Mouse (Mus musculus): Measurements from ENCODE around the gene Bmp6. TPM values are rescaled to one million over a fixed set of nuclear protein-coding genes. Genes with fewer than 3 reads are reported as not detected.

Bmp6 gene
- polyA plus RNA-seq, 1 experiment = 0.73 TPM

DNA sequence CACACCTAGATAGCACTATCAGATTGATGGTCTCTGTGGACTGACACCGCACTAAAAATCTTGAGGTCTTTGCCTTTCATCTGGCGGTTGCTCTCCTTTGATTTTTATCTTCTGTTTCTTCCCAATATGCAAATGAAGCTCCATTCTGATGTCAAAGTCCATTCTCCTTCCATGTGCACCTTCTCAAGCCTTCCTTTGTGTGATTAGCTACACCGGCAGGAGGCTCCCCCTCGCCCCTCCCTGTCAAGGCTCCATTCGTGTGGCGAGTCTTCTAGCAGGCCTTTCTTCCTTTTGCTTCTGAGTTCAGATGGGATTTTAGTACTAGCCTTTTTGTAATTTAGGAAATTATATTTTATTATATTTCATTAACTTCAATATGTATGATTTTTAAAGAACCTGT lies 80.4 kb downstream of the Bmp6 start:
- Histone ChIP-seq H3K4me1 (ENCODE audit: control insufficient read depth, insufficient read depth, low read length) (no peaks in the 10 kb centered on the region), H3K36me3 (ENCODE audit: control insufficient read depth, insufficient read depth, low read length, poor library complexity, severe bottlenecking) (no peaks in the 10 kb centered on the region), H3K27ac (ENCODE audit: insufficient read depth, low read length) (no peak overlapping the region), H3K27me3 (ENCODE audit: control insufficient read depth, insufficient read depth, low read length, poor library complexity, severe bottlenecking) (no peaks in the 10 kb centered on the region; the same call in 1 of the 2 replicates), H3K4me3 (ENCODE audit: low read depth, low read length) (no peak overlapping the region), H3K9me3 (replicated peaks; ENCODE audit: control insufficient read depth, insufficient read depth, low read length, poor library complexity, severe bottlenecking) (no peaks in the 10 kb centered on the region), H3K9ac (ENCODE audit: low read depth, poor library complexity, severe bottlenecking) (no peak overlapping the region)
- TF ChIP-seq CTCF (IDR thresholded peaks at IDR 0.05; ENCODE audit: low read depth, low read length) (no peak), EP300 (IDR thresholded peaks at IDR 0.05; ENCODE audit: insufficient read depth, low read depth, low read length) (no peak), POLR2A (IDR thresholded peaks at IDR 0.05; ENCODE audit: insufficient read depth, low read length) (no peak)

DNA sequence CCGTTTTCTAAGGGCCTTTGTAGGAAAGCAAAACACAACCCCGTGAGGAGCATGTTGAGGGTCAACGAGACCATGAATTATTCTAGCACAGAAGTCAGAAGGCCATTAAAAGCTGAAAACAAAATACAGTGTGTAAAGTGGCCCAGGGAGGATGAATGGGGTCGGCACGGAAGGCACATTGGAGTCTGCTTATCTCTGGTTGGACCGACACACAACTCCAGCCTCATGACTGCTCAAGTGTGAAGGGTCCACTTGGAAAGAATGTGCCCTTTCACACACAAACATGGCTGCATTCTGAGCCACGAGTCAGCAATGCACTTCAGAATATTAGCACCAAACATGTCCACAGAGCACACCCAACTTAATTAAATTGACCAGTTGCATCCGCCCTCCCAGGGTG lies 84.8 kb downstream of the Bmp6 start:
- no peaks in the 10 kb centered on the region for H3K9me3 ChIP-seq (replicated peaks; ENCODE audit: control insufficient read depth, insufficient read depth, low read length, poor library complexity, severe bottlenecking)
- no peak for TF ChIP-seq POLR2A (IDR thresholded peaks at IDR 0.05; ENCODE audit: insufficient read depth, low read length)
- TF ChIP-seq CTCF (IDR thresholded peaks at IDR 0.05; ENCODE audit: low read depth, low read length) = no peak
- no peak for TF ChIP-seq EP300 (IDR thresholded peaks at IDR 0.05; ENCODE audit: insufficient read depth, low read depth, low read length)
- H3K27ac ChIP-seq (ENCODE audit: insufficient read depth, low read length) = no peak overlapping the region
- no peak overlapping the region for H3K9ac ChIP-seq (ENCODE audit: low read depth, poor library complexity, severe bottlenecking)
- H3K4me3 ChIP-seq (ENCODE audit: low read depth, low read length) = no peak overlapping the region
- no peaks in the 10 kb centered on the region; the same call in 1 of the 2 replicates for H3K27me3 ChIP-seq (ENCODE audit: control insufficient read depth, insufficient read depth, low read length, poor library complexity, severe bottlenecking)
- H3K4me1 ChIP-seq (ENCODE audit: control insufficient read depth, insufficient read depth, low read length) = no peaks in the 10 kb centered on the region
- H3K36me3 ChIP-seq (ENCODE audit: control insufficient read depth, insufficient read depth, low read length, poor library complexity, severe bottlenecking) = no peaks in the 10 kb centered on the region

DNA sequence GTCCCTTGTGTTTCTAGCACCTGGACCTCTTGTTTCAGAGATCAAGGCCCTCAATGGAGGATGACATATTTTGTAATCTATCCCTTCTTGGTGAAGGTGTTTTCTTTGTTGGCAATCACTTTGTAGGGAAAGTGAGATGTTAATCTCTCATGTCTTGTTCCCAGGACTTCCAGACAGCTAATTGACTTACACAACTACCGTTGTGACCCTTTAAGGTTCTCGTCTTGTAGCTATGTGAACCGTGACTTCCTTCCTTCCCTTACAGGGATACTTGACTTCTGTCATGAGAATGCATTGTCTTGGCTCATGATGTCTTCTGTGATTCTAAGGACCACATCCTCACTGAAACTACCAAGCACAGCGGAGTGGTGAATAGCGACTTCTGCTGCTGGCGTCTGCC lies 85.2 kb downstream of the Bmp6 start:
- Histone ChIP-seq H3K4me3 (ENCODE audit: low read depth, low read length) (no peak overlapping the region), H3K27ac (ENCODE audit: insufficient read depth, low read length) (no peak overlapping the region), H3K36me3 (ENCODE audit: control insufficient read depth, insufficient read depth, low read length, poor library complexity, severe bottlenecking) (no peaks in the 10 kb centered on the region), H3K9me3 (replicated peaks; ENCODE audit: control insufficient read depth, insufficient read depth, low read length, poor library complexity, severe bottlenecking) (no peaks in the 10 kb centered on the region), H3K27me3 (ENCODE audit: control insufficient read depth, insufficient read depth, low read length, poor library complexity, severe bottlenecking) (no peaks in the 10 kb centered on the region; the same call in 1 of the 2 replicates), H3K4me1 (ENCODE audit: control insufficient read depth, insufficient read depth, low read length) (no peaks in the 10 kb centered on the region), H3K9ac (ENCODE audit: low read depth, poor library complexity, severe bottlenecking) (no peak overlapping the region)
- TF ChIP-seq CTCF (IDR thresholded peaks at IDR 0.05; ENCODE audit: low read depth, low read length) = no peak
- no peak for TF ChIP-seq EP300 (IDR thresholded peaks at IDR 0.05; ENCODE audit: insufficient read depth, low read depth, low read length)
- no peak for TF ChIP-seq POLR2A (IDR thresholded peaks at IDR 0.05; ENCODE audit: insufficient read depth, low read length)

DNA sequence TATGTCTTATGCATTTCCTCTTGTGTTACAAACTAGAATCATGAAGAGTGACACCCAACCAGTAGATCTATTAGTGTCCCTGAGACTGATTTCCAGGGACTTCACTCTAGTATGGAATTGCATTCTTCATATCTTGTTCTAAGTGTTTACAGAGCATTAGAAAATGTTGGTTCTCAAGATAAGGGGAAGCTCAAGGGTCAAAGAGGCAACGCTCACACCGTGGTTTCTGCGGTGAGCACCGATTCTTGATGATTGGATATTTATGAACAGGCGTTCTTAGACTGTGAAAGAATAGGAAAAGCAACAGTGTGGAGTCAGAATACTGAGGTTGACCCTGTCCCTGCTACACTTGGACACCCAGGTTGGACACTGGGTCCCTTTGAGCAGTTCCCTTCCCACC lies 89.9 kb downstream of the Bmp6 start:
- H3K27me3 ChIP-seq (ENCODE audit: control insufficient read depth, insufficient read depth, low read length, poor library complexity, severe bottlenecking) = no peaks in the 10 kb centered on the region
- H3K9me3 ChIP-seq (replicated peaks; ENCODE audit: control insufficient read depth, insufficient read depth, low read length, poor library complexity, severe bottlenecking) = no peaks in the 10 kb centered on the region
- no peak overlapping the region for H3K9ac ChIP-seq (ENCODE audit: low read depth, poor library complexity, severe bottlenecking)
- no peak overlapping the region for H3K27ac ChIP-seq (ENCODE audit: insufficient read depth, low read length)
- no peaks in the 10 kb centered on the region for H3K4me1 ChIP-seq (ENCODE audit: control insufficient read depth, insufficient read depth, low read length)
- no peaks in the 10 kb centered on the region for H3K36me3 ChIP-seq (ENCODE audit: control insufficient read depth, insufficient read depth, low read length, poor library complexity, severe bottlenecking)
- no peak overlapping the region for H3K4me3 ChIP-seq (ENCODE audit: low read depth, low read length)
- TF ChIP-seq EP300 (IDR thresholded peaks at IDR 0.05; ENCODE audit: insufficient read depth, low read depth, low read length) (no peak), POLR2A (IDR thresholded peaks at IDR 0.05; ENCODE audit: insufficient read depth, low read length) (no peak), CTCF (IDR thresholded peaks at IDR 0.05; ENCODE audit: low read depth, low read length) (no peak)

DNA sequence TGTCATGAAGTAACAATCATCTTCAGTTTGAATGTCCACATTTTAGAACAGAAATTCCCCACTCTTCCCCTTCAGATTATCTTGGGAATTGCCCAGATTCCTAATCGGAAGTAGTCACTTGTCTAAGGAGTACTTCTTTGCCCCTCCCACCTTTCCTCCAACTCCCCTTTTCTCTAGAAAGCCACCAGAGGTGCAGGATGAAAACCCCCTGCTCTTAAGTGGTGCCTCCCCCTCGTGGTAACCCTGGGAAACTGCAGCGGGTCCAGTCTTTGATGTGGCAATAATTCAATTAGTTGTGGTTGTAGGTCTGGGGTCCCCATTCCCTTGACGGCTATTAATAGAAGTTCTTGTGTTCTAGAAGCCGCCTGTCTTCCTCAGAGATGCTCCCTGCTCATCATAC lies 93.0 kb downstream of the Bmp6 start:
- H3K9me3 ChIP-seq (replicated peaks; ENCODE audit: control insufficient read depth, insufficient read depth, low read length, poor library complexity, severe bottlenecking) = no peaks in the 10 kb centered on the region
- no peaks in the 10 kb centered on the region for H3K4me1 ChIP-seq (ENCODE audit: control insufficient read depth, insufficient read depth, low read length)
- no peak overlapping the region for H3K27ac ChIP-seq (ENCODE audit: insufficient read depth, low read length)
- no peaks in the 10 kb centered on the region for H3K36me3 ChIP-seq (ENCODE audit: control insufficient read depth, insufficient read depth, low read length, poor library complexity, severe bottlenecking)
- H3K27me3 ChIP-seq (ENCODE audit: control insufficient read depth, insufficient read depth, low read length, poor library complexity, severe bottlenecking) = no peaks in the 10 kb centered on the region
- peak; percentile 60 for TF ChIP-seq CTCF (IDR thresholded peaks at IDR 0.05; ENCODE audit: low read depth, low read length)
- no peak for TF ChIP-seq POLR2A (IDR thresholded peaks at IDR 0.05; ENCODE audit: insufficient read depth, low read length)
- H3K9ac ChIP-seq (ENCODE audit: low read depth, poor library complexity, severe bottlenecking) = no peak overlapping the region
- no peak overlapping the region for H3K4me3 ChIP-seq (ENCODE audit: low read depth, low read length)

DNA sequence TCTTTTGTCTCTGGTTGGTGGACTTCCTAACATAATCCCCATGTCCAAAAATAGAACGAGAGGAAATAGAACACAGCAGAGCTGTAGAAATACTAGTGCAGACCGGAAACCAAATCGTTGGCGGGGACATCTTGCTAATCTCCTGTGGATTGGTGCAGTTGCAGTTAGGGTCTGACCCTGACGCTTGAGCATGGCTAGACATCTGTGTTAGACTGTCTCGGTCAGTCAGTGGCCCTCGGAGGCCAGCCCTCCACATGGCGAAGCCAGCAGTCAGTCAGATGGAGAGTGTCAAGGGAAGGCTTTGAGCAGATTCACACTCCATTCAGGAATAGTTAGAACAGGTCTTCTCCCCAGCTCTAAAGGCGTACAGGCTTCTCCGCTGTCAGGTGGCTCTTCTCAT lies 95.3 kb downstream of the Bmp6 start:
- H3K36me3 ChIP-seq (ENCODE audit: control insufficient read depth, insufficient read depth, low read length, poor library complexity, severe bottlenecking) = no peaks in the 10 kb centered on the region
- no peaks in the 10 kb centered on the region for H3K4me1 ChIP-seq (ENCODE audit: control insufficient read depth, insufficient read depth, low read length)
- TF ChIP-seq EP300 (IDR thresholded peaks at IDR 0.05; ENCODE audit: insufficient read depth, low read depth, low read length) = no peak
- no peak for TF ChIP-seq CTCF (IDR thresholded peaks at IDR 0.05; ENCODE audit: low read depth, low read length)
- no peak for TF ChIP-seq POLR2A (IDR thresholded peaks at IDR 0.05; ENCODE audit: insufficient read depth, low read length)
- no peaks in the 10 kb centered on the region for H3K27me3 ChIP-seq (ENCODE audit: control insufficient read depth, insufficient read depth, low read length, poor library complexity, severe bottlenecking)
- no peak overlapping the region for H3K9ac ChIP-seq (ENCODE audit: low read depth, poor library complexity, severe bottlenecking)
- H3K9me3 ChIP-seq (replicated peaks; ENCODE audit: control insufficient read depth, insufficient read depth, low read length, poor library complexity, severe bottlenecking) = no peaks in the 10 kb centered on the region
- H3K27ac ChIP-seq (ENCODE audit: insufficient read depth, low read length) = no peak overlapping the region
- no peak overlapping the region for H3K4me3 ChIP-seq (ENCODE audit: low read depth, low read length)

All from ES-Bruce4 (cell line).